Mouse (Mus musculus): ENCODE measurements around the gene Krt27. TPM values are rescaled to one million over a fixed set of nuclear protein-coding genes. Genes with fewer than 3 reads are reported as not detected.
A peak's percentile ranks its signal among the peaks of the same experiment; 100 is the strongest.

Krt27 gene
- polyA plus RNA-seq, 1 experiment from 2014 or later = not detected

- Histone ChIP-seq H3K9me3 (ENCODE audit: control insufficient read depth, low read length) (no peaks in the 10 kb centered on the region), H3K4me2 (replicated peaks) (no peak overlapping the region), H3K4me3 (replicated peaks; ENCODE audit: low read length) (no peak overlapping the region), H3K27me3 (ENCODE audit: control insufficient read depth, insufficient read depth, low read length) (no peaks in the 10 kb centered on the region), H3K27ac (no peak overlapping the region), H3K36me3 (replicated peaks; ENCODE audit: control insufficient read depth, insufficient read depth) (no peaks in the 10 kb centered on the region), H3K4me1 (replicated peaks; ENCODE audit: control insufficient read depth, insufficient read depth, low read length) (no peaks in the 10 kb centered on the region), H3K9ac (no peak overlapping the region)
- WGBS = 22% methylated on average over 2 of the region's 2 CpGs
- DNase-seq (ENCODE audit: low spot score) (peak; percentile 76), ATAC-seq (ENCODE audit: low FRiP score) (no peak)
These were observed 43.3 kb downstream of the Krt27 start for GRCm38 (mm10) chr11:99307579-99307978.

Other genes with a start within 250 kb of the Krt27 start
- gene Ccr7, start 196.0 kb downstream of the Krt27 start, polyA plus RNA-seq (2014; fragmentation: Nextera tagmentation; extraction: Ambion mirVana) = 0.23 TPM in 1 of 2 replicates, not detected in the other
- 131 and 136 TPM in 2 replicates for gene Smarce1, start 120.1 kb downstream of the Krt27 start, polyA plus RNA-seq (2014; fragmentation: Nextera tagmentation; extraction: Ambion mirVana)
- 7.3 and 9.3 TPM in 2 replicates for gene Krt222, start 107.0 kb downstream of the Krt27 start, polyA plus RNA-seq (2014; fragmentation: Nextera tagmentation; extraction: Ambion mirVana)
- gene Krt24, start 65.8 kb downstream of the Krt27 start, polyA plus RNA-seq (2014; fragmentation: Nextera tagmentation; extraction: Ambion mirVana) = not detected in 2 replicates
- gene Krt25, start 28.2 kb downstream of the Krt27 start, polyA plus RNA-seq (2014; fragmentation: Nextera tagmentation; extraction: Ambion mirVana) = 0.75 and 0.81 TPM in 2 replicates
- 0.26 TPM in 1 of 2 replicates, not detected in the other for gene Krt26, start 13.1 kb downstream of the Krt27 start, polyA plus RNA-seq (2014; fragmentation: Nextera tagmentation; extraction: Ambion mirVana)
- 0.38 and 0.59 TPM in 2 replicates for gene Krt28, start 23.8 kb upstream of the Krt27 start, polyA plus RNA-seq (2014; fragmentation: Nextera tagmentation; extraction: Ambion mirVana)
- gene Krt10, start 38.3 kb upstream of the Krt27 start, polyA plus RNA-seq (2014; fragmentation: Nextera tagmentation; extraction: Ambion mirVana) = 31.7 and 39.9 TPM in 2 replicates
- gene Krt12, start 71.2 kb upstream of the Krt27 start, polyA plus RNA-seq (2014; fragmentation: Nextera tagmentation; extraction: Ambion mirVana) = not detected in 2 replicates
- gene Krt20, start 87.0 kb upstream of the Krt27 start, polyA plus RNA-seq (2014; fragmentation: Nextera tagmentation; extraction: Ambion mirVana) = 0.14 TPM in 1 of 2 replicates, not detected in the other
- 0.32 TPM in 1 of 2 replicates, not detected in the other for gene Krt23, start 142.0 kb upstream of the Krt27 start, polyA plus RNA-seq (2014; fragmentation: Nextera tagmentation; extraction: Ambion mirVana)
- not detected in 2 replicates for gene Krt39, start 170.2 kb upstream of the Krt27 start, polyA plus RNA-seq (2014; fragmentation: Nextera tagmentation; extraction: Ambion mirVana)
- not detected in 2 replicates for gene Krt40, start 192.1 kb upstream of the Krt27 start, polyA plus RNA-seq (2014; fragmentation: Nextera tagmentation; extraction: Ambion mirVana)
- not detected in 2 replicates for gene Krtap3-3, start 199.8 kb upstream of the Krt27 start, polyA plus RNA-seq (2014; fragmentation: Nextera tagmentation; extraction: Ambion mirVana)
- gene Krtap3-2, start 205.7 kb upstream of the Krt27 start, polyA plus RNA-seq (2014; fragmentation: Nextera tagmentation; extraction: Ambion mirVana) = not detected in 2 replicates
- gene Gm11939, start 208.4 kb upstream of the Krt27 start, polyA plus RNA-seq (2014; fragmentation: Nextera tagmentation; extraction: Ambion mirVana) = not detected in 2 replicates
- gene Krtap3-1, start 215.5 kb upstream of the Krt27 start, polyA plus RNA-seq (2014; fragmentation: Nextera tagmentation; extraction: Ambion mirVana) = not detected in 2 replicates
- gene Krtap1-5, start 229.9 kb upstream of the Krt27 start, polyA plus RNA-seq (2014; fragmentation: Nextera tagmentation; extraction: Ambion mirVana) = not detected in 2 replicates
- not detected in 2 replicates for gene Krtap1-4, start 232.6 kb upstream of the Krt27 start, polyA plus RNA-seq (2014; fragmentation: Nextera tagmentation; extraction: Ambion mirVana)
- not detected in 2 replicates for gene Krtap1-3, start 240.2 kb upstream of the Krt27 start, polyA plus RNA-seq (2014; fragmentation: Nextera tagmentation; extraction: Ambion mirVana)
- not detected in 2 replicates for gene Krtap9-3, start 247.0 kb upstream of the Krt27 start, polyA plus RNA-seq (2014; fragmentation: Nextera tagmentation; extraction: Ambion mirVana)